17 mouse cellular contexts compared by ENCODE assay signal in genomic region chr9:13540227-13540626, GRCm38 (mm10).
DNase-seq lines count a peak whose midpoint lies in the region; ATAC-seq and TF ChIP-seq lines count a peak whose summit lies in the region.
"Had no signal": no experiment of that assay in that cellular context is flagged by ENCODE, and none has a peak within 500 bp of the region (broad histone marks: within the 10 kb centered on the region; RNA-seq: fewer than 3 reads in every experiment).

No protein-coding gene starts in this region.

- DNase-seq in limb, embryonic 10.5 days (ENCODE audit: low spot score): no peak
- no peak for DNase-seq in gastrocnemius, adult 2 months
- no peak for DNase-seq in left cerebral cortex, adult 2 months (ENCODE audit: extremely low spot score in 1 of 2, low spot score in 2 of 2)
- DNase-seq: adrenal gland, adult 8-10 months; adrenal gland, postnatal 36 days; cerebellum, adult 2 months; cerebellum, postnatal 10 days; gastrocnemius, postnatal 10 days; heart, postnatal 36 days had no signal

- H3K4me3 ChIP-seq in forebrain, embryonic 12.5 days (replicated peaks): no peak overlapping the region
- H3K4me3 ChIP-seq in forebrain, embryonic 16.5 days (replicated peaks; ENCODE audit: low read length): no peak overlapping the region
- no peak overlapping the region for H3K4me3 ChIP-seq in kidney, embryonic 16.5 days (ENCODE audit: low read length)
- H3K4me3 ChIP-seq in kidney, embryonic 14.5 days (ENCODE audit: low read length): no peak overlapping the region
- H3K4me3 ChIP-seq in limb, embryonic 10.5 days: no peak overlapping the region
- no peak overlapping the region for H3K4me3 ChIP-seq in gastrocnemius, adult 2 months
- no peak overlapping the region for H3K4me3 ChIP-seq in left cerebral cortex, adult 2 months
- H3K4me3 ChIP-seq: forebrain, embryonic 13.5 days; heart, embryonic 12.5 days had no signal

- H3K9me3 ChIP-seq in forebrain, embryonic 12.5 days: no peaks in the 10 kb centered on the region
- H3K9me3 ChIP-seq in forebrain, embryonic 16.5 days (ENCODE audit: control insufficient read depth, low read length): no peaks in the 10 kb centered on the region
- no peaks in the 10 kb centered on the region for H3K9me3 ChIP-seq in kidney, embryonic 16.5 days (ENCODE audit: low read length)
- no peaks in the 10 kb centered on the region for H3K9me3 ChIP-seq in kidney, embryonic 14.5 days (ENCODE audit: control insufficient read depth, low read length)
- no peaks in the 10 kb centered on the region for H3K9me3 ChIP-seq in limb, embryonic 10.5 days (replicated peaks)
- H3K9me3 ChIP-seq: forebrain, embryonic 13.5 days; heart, embryonic 12.5 days had no signal

- ATAC-seq in forebrain, embryonic 12.5 days (ENCODE audit: low FRiP score): no peak
- ATAC-seq in forebrain, embryonic 16.5 days: no peak
- no peak for ATAC-seq in kidney, embryonic 16.5 days (ENCODE audit: low FRiP score, low TSS enrichment)
- no peak for ATAC-seq in kidney, embryonic 14.5 days (ENCODE audit: low FRiP score, low TSS enrichment)
- no peak for ATAC-seq in monocyte, adult 5-6 weeks (replicated peaks; ENCODE audit: insufficient number of reproducible peaks, low FRiP score, low TSS enrichment, poor library complexity, severe bottlenecking)
- ATAC-seq: forebrain, embryonic 13.5 days; hindbrain, embryonic 16.5 days had no signal

- no peaks in the 10 kb centered on the region for H3K27me3 ChIP-seq in forebrain, embryonic 12.5 days
- no peaks in the 10 kb centered on the region for H3K27me3 ChIP-seq in forebrain, embryonic 16.5 days (replicated peaks; ENCODE audit: control insufficient read depth, insufficient read depth, low read length)
- no peaks in the 10 kb centered on the region for H3K27me3 ChIP-seq in kidney, embryonic 16.5 days (ENCODE audit: insufficient read depth, low read length)
- no peaks in the 10 kb centered on the region for H3K27me3 ChIP-seq in kidney, embryonic 14.5 days (ENCODE audit: control insufficient read depth, insufficient read depth, low read length)
- H3K27me3 ChIP-seq in limb, embryonic 10.5 days (ENCODE audit: low read depth, poor library complexity, severe bottlenecking): no peaks in the 10 kb centered on the region
- H3K27me3 ChIP-seq: forebrain, embryonic 13.5 days; heart, embryonic 12.5 days had no signal

- no peak overlapping the region for H3K4me2 ChIP-seq in forebrain, embryonic 12.5 days
- no peak overlapping the region for H3K4me2 ChIP-seq in forebrain, embryonic 16.5 days (ENCODE audit: low read length)
- H3K4me2 ChIP-seq in kidney, embryonic 16.5 days (replicated peaks; ENCODE audit: low read depth, low read length): no peak overlapping the region
- H3K4me2 ChIP-seq in kidney, embryonic 14.5 days (replicated peaks; ENCODE audit: low read depth, low read length): no peak overlapping the region
- H3K4me2 ChIP-seq: forebrain, embryonic 13.5 days; heart, embryonic 12.5 days had no signal

- intact Hi-C loops in gastrocnemius, adult 2 months (cut with DNase I): no loop called here
- intact Hi-C loops in left cerebral cortex, adult 2 months (cut with DNase I): no loop called here

- peak overlapping the region; percentile 40; the same call in 1 of the 2 replicates for H3K9ac ChIP-seq in forebrain, embryonic 12.5 days
- no peak overlapping the region for H3K9ac ChIP-seq in forebrain, embryonic 16.5 days (replicated peaks; ENCODE audit: low read depth, low read length)
- H3K9ac ChIP-seq in kidney, embryonic 16.5 days (replicated peaks; ENCODE audit: low read length): no peak overlapping the region
- H3K9ac ChIP-seq in kidney, embryonic 14.5 days (ENCODE audit: low read depth, low read length): no peak overlapping the region
- H3K9ac ChIP-seq: forebrain, embryonic 13.5 days; heart, embryonic 12.5 days had no signal

- H3K4me1 ChIP-seq in forebrain, embryonic 12.5 days: peaks cover 45% of the 10 kb centered on the region
- peaks cover 7% of the 10 kb centered on the region; the same call in 1 of the 2 replicates for H3K4me1 ChIP-seq in forebrain, embryonic 16.5 days (replicated peaks; ENCODE audit: control insufficient read depth, insufficient read depth, low read length)
- H3K4me1 ChIP-seq in kidney, embryonic 16.5 days (ENCODE audit: insufficient read depth, low read length): peaks cover 34% of the 10 kb centered on the region
- H3K4me1 ChIP-seq in kidney, embryonic 14.5 days (ENCODE audit: control insufficient read depth, insufficient read depth, low read length): peaks cover 45% of the 10 kb centered on the region
- H3K4me1 ChIP-seq in limb, embryonic 10.5 days: peaks cover 73% of the 10 kb centered on the region

- H3K36me3 ChIP-seq in forebrain, embryonic 12.5 days (replicated peaks): no peaks in the 10 kb centered on the region
- H3K36me3 ChIP-seq in forebrain, embryonic 16.5 days (ENCODE audit: control insufficient read depth, insufficient read depth): no peaks in the 10 kb centered on the region
- no peaks in the 10 kb centered on the region for H3K36me3 ChIP-seq in kidney, embryonic 16.5 days (ENCODE audit: insufficient read depth, low read length)
- H3K36me3 ChIP-seq in kidney, embryonic 14.5 days (ENCODE audit: control insufficient read depth, insufficient read depth, low read length): no peaks in the 10 kb centered on the region
- no peaks in the 10 kb centered on the region for H3K36me3 ChIP-seq in limb, embryonic 10.5 days
- H3K36me3 ChIP-seq: heart, embryonic 12.5 days had no signal

- no peak for TF ChIP-seq CTCF in gastrocnemius, adult 2 months (IDR thresholded peaks at IDR 0.05)
- no peak for TF ChIP-seq CTCF in left cerebral cortex, adult 2 months (IDR thresholded peaks at IDR 0.05)

- 86% methylated on average over 2 of the region's 2 CpGs for WGBS in forebrain, embryonic 12.5 days
- 90% methylated on average over 2 of the region's 2 CpGs for WGBS in forebrain, embryonic 16.5 days
- 92% methylated on average over 2 of the region's 2 CpGs for WGBS in kidney, embryonic 16.5 days
- WGBS in kidney, embryonic 14.5 days: 92% methylated on average over 2 of the region's 2 CpGs
- 95% methylated on average over 2 of the region's 2 CpGs for WGBS in limb, embryonic 10.5 days

- H3K27ac ChIP-seq in forebrain, embryonic 12.5 days: no peak overlapping the region
- H3K27ac ChIP-seq in forebrain, embryonic 16.5 days (ENCODE audit: low read length): no peak overlapping the region
- peak overlapping the region; percentile 42; the same call in 1 of the 2 replicates for H3K27ac ChIP-seq in kidney, embryonic 16.5 days (ENCODE audit: low read length)
- H3K27ac ChIP-seq in kidney, embryonic 14.5 days (ENCODE audit: low read depth, low read length): no peak overlapping the region
- H3K27ac ChIP-seq in limb, embryonic 10.5 days: peak overlapping the region; percentile 79
- no peak overlapping the region for H3K27ac ChIP-seq in gastrocnemius, adult 2 months
- no peak overlapping the region for H3K27ac ChIP-seq in left cerebral cortex, adult 2 months
- H3K27ac ChIP-seq: forebrain, embryonic 13.5 days had no signal

Comparison
In these comparisons a context has a peak if more than half of its experiments do, and no peak if none do; other contexts are left out.
1. H3K27ac ChIP-seq: peak in kidney, embryonic 16.5 days (single experiment) and limb, embryonic 10.5 days (single experiment); none in forebrain, embryonic 12.5 days (single experiment), forebrain, embryonic 16.5 days (single experiment), kidney, embryonic 14.5 days (single experiment), gastrocnemius, adult 2 months (single experiment) and left cerebral cortex, adult 2 months (single experiment).